Mouse (Mus musculus) lung, postnatal 0 days (tissue): ENCODE results near the gene Zfp691. TPM values are rescaled to one million over a fixed set of nuclear protein-coding genes. Genes with fewer than 3 reads are reported as not detected.

Experiments used
- ATAC-seq: fragments of 200-750 bp; cut with Nextera tagmentation; 2 replicates; pipeline ENCODE4 v1.8.0; 2017; ENCODE audit warnings: moderate library complexity
- DNase-seq: peaks from one replicate; pipeline ENCODE4 v3.0.0-alpha.2; 2016; ENCODE audit warnings: low spot score
- H3K27ac ChIP-seq: fragments of 300-500 bp; sonication (generic); 2 replicates; pipeline ENCODE4 v1.5.1; 2014; ENCODE audit warnings: antibody characterized with exemption, mild to moderate bottlenecking, low read length, mixed read lengths
- H3K27me3 ChIP-seq: fragments of 300-500 bp; sonication (generic); replicated peaks from 2 replicates; pipeline ENCODE4 v1.6.1; 2014; ENCODE audit warnings: low read length, mixed read lengths; ENCODE audit not compliant: insufficient read depth
- H3K36me3 ChIP-seq: fragments of 300-500 bp; sonication (generic); 2 replicates; pipeline ENCODE4 v1.6.1; 2014; ENCODE audit warnings: low read length, mixed read lengths; ENCODE audit not compliant: insufficient read depth
- H3K4me1 ChIP-seq: fragments of 300-500 bp; sonication (generic); 2 replicates; pipeline ENCODE4 v1.6.1; 2014; ENCODE audit warnings: antibody characterized with exemption, low read depth, low read length, mixed read lengths; ENCODE audit not compliant: insufficient read depth
- H3K4me2 ChIP-seq: fragments of 300-500 bp; sonication (generic); replicated peaks from 2 replicates; pipeline ENCODE4 v1.6.1; 2014; ENCODE audit warnings: low read depth, mild to moderate bottlenecking, low read length, moderate library complexity, mixed read lengths
- H3K4me3 ChIP-seq: fragments of 300-500 bp; sonication (generic); 2 replicates; pipeline ENCODE4 v1.5.1; 2014; ENCODE audit warnings: low read depth, low read length
- H3K9ac ChIP-seq: fragments of 300-500 bp; sonication (generic); replicated peaks from 2 replicates; pipeline ENCODE4 v1.6.1; 2014; ENCODE audit warnings: low read depth, mild to moderate bottlenecking
- H3K9me3 ChIP-seq: fragments of 300-500 bp; sonication (generic); 2 replicates; pipeline ENCODE4 v1.6.1; 2016; ENCODE audit warnings: low read length, mixed read lengths
- CTCF ChIP-seq: IDR thresholded peaks from 2 replicates; pipeline ENCODE4 v1.5.1; 2016; ENCODE audit warnings: antibody characterized with exemption, mild to moderate bottlenecking
- EP300 ChIP-seq: IDR thresholded peaks from 2 replicates; pipeline ENCODE4 v1.6.1; 2016; ENCODE audit warnings: antibody characterized with exemption, mild to moderate bottlenecking, control low read depth
- WGBS: fragments of 180-500 bp; shearing (Covaris S2); extraction: QIAGEN DNeasy Blood & Tissue Kit; methylation state at CpG from one replicate; pipeline ENCODE4 v1.1.7; 2014; 5-methylcytosine and 5-hydroxymethylcytosine counted together
- polyA plus RNA-seq: library from polyadenylated mRNA; unstranded; fragments of >200 nt; fragmentation: Nextera tagmentation; extraction: Ambion mirVana; gene quantifications from 2 replicates; pipeline ENCODE4 v1.2.1, GENCODE M21; 2015

Gene Zfp691
- polyA plus RNA-seq, 1 experiment from 2014 or later: 5.8 TPM

DNA sequence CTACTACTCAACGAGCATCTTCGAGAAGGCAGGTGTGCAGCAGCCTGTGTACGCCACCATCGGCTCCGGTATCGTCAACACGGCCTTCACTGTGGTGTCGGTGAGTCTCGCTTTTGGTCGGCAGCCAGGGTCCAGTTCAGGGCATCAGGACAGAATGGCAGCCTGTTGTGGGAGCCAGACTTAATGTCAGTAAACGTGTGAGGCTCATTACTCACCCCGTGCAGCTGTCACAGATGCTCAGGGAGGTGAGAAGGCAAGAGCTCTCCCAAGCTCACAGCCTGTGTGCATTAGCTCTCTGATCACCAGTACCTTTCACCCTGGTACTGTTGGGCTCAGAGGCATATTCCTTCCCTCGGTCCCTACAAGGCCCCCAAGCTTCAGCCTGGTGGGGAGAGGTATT, 40.1 kb downstream of the Zfp691 start:
- Histone ChIP-seq H3K27ac (no peak overlapping the region), H3K9ac (no peak overlapping the region), H3K36me3 (peaks cover 32% of the 10 kb centered on the region)

GRCm38 (mm10) chr4:119133306-119133705, 40.7 kb downstream of the Zfp691 start:
- DNase-seq (no peak), ATAC-seq (no peak)
- Histone ChIP-seq H3K9ac (no peak overlapping the region), H3K4me1 (no peaks in the 10 kb centered on the region), H3K27me3 (no peaks in the 10 kb centered on the region), H3K9me3 (no peaks in the 10 kb centered on the region), H3K4me2 (no peak overlapping the region), H3K4me3 (no peak overlapping the region), H3K27ac (no peak overlapping the region), H3K36me3 (peaks cover 32% of the 10 kb centered on the region)
- WGBS: 82% methylated on average over 13 of the region's 13 CpGs
- TF ChIP-seq EP300 (no peak), CTCF (no peak)

More for the DNA sequence above, 40.1 kb downstream of the Zfp691 start:
- no peak for ATAC-seq
- no peak overlapping the region for H3K4me2 ChIP-seq
- no peak for DNase-seq
- 92% methylated on average over 13 of the region's 13 CpGs for WGBS
- no peaks in the 10 kb centered on the region for H3K9me3 ChIP-seq
- no peak overlapping the region for H3K4me3 ChIP-seq
- no peaks in the 10 kb centered on the region for H3K4me1 ChIP-seq
- H3K27me3 ChIP-seq: no peaks in the 10 kb centered on the region
- TF ChIP-seq CTCF (no peak), EP300 (no peak)

GRCm38 (mm10) chr4:119131189-119131910, 42.6 kb downstream of the Zfp691 start:
- no peak overlapping the region for H3K4me2 ChIP-seq
- no peaks in the 10 kb centered on the region for H3K9me3 ChIP-seq
- no peak overlapping the region for H3K9ac ChIP-seq
- peaks cover 3% of the 10 kb centered on the region; the same call in 1 of the 2 replicates for H3K4me1 ChIP-seq
- H3K36me3 ChIP-seq: peaks cover 25% of the 10 kb centered on the region
- DNase-seq: no peak
- H3K27me3 ChIP-seq: no peaks in the 10 kb centered on the region
- ATAC-seq: 0 out of 2 replicates have a peak, but pooled peaks have one; percentile 14
- H3K4me3 ChIP-seq: no peak overlapping the region
- WGBS: 84% methylated on average over 8 of the region's 8 CpGs
- TF ChIP-seq CTCF (no peak), EP300 (no peak)
- no peak overlapping the region for H3K27ac ChIP-seq

- Histone ChIP-seq H3K4me3 (no peak overlapping the region), H3K27ac (no peak overlapping the region)
- 90% methylated on average over 1 of the region's 1 CpGs for WGBS
Observed at GRCm38 (mm10) chr4:119129096-119129495, 44.9 kb downstream of the Zfp691 start.

DNA sequence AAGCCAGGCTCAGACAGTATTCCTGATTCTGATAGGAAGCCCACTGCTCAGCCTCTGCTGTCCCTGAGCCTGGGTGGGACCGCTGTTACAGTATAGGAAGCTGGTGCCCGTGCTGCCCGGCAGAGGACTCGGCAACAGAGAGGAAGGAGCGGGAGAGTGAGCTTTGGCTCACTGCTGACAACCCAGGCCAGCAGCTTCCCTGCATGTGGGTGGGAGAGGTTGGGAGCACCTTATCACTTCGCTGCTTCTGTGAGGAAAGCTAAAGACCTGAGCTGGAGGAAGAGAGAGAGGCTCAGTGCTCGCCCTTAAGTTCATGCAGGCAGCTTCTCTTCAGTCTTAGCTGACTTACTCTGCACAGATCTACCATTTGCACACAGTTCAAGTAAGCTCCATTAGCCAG, 45.4 kb downstream of the Zfp691 start:
- Histone ChIP-seq H3K9me3 (no peaks in the 10 kb centered on the region), H3K4me3 (no peak overlapping the region), H3K36me3 (peaks cover 4% of the 10 kb centered on the region; the same call in 1 of the 2 replicates), H3K9ac (no peak overlapping the region), H3K4me2 (no peak overlapping the region), H3K4me1 (peaks cover 7% of the 10 kb centered on the region; the same call in 1 of the 2 replicates), H3K27ac (no peak overlapping the region), H3K27me3 (no peaks in the 10 kb centered on the region)
- TF ChIP-seq EP300: no peak
- TF ChIP-seq CTCF: no peak
- DNase-seq: no peak
- WGBS: 80% methylated on average over 7 of the region's 7 CpGs
- ATAC-seq: no peak

More at GRCm38 (mm10) chr4:119129096-119129495, 44.9 kb downstream of the Zfp691 start:
- TF ChIP-seq CTCF: no peak
- TF ChIP-seq EP300: no peak
- Histone ChIP-seq H3K9ac (no peak overlapping the region), H3K27me3 (no peaks in the 10 kb centered on the region), H3K9me3 (no peaks in the 10 kb centered on the region), H3K4me2 (no peak overlapping the region), H3K36me3 (peaks cover 9% of the 10 kb centered on the region), H3K4me1 (peaks cover 7% of the 10 kb centered on the region; the same call in 1 of the 2 replicates)
- DNase-seq (no peak), ATAC-seq (no peak)

DNA sequence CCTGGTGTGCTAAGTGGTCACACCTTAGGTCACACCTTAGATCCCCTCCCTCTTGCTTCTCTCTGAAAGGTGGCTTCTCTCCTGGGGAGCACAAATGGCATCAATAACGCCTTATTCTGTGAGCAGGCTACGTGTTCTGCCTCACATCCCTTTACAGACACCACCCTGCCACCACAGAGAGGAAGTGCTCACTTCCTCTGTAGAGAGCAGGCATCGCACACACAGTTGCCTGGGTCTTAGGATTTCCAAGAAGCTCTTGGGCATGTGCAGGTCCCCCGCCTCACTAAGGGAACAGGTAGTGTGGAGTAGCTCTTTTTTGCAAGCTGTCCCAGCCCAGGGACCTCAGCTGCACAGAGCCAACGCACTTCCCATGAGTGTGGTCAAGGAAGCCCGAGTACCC, 46.8 kb downstream of the Zfp691 start:
- no peak overlapping the region for H3K9ac ChIP-seq
- H3K4me3 ChIP-seq: no peak overlapping the region
- WGBS: 58% methylated on average over 6 of the region's 6 CpGs
- TF ChIP-seq CTCF (no peak), EP300 (no peak)
- H3K9me3 ChIP-seq: no peaks in the 10 kb centered on the region
- 0 out of 2 replicates have a peak overlapping the region, but pooled peaks have one; percentile 51 for H3K27ac ChIP-seq
- no peak overlapping the region for H3K4me2 ChIP-seq
- ATAC-seq (peak; percentile 35), DNase-seq (peak; percentile 44)
- H3K36me3 ChIP-seq: peaks cover 5% of the 10 kb centered on the region; the same call in 1 of the 2 replicates
- H3K27me3 ChIP-seq: no peaks in the 10 kb centered on the region
- H3K4me1 ChIP-seq: peaks cover 7% of the 10 kb centered on the region; the same call in 1 of the 2 replicates
